Mouse (Mus musculus) kidney, adult 9 months (tissue): ENCODE data around the gene Plpp3.
A peak's percentile ranks its signal among the peaks of the same experiment; 100 is the strongest.

Experiments
- DNase-seq: peaks from one replicate; pipeline ENCODE4 v3.0.0; 2022

The Plpp3 gene

DNA sequence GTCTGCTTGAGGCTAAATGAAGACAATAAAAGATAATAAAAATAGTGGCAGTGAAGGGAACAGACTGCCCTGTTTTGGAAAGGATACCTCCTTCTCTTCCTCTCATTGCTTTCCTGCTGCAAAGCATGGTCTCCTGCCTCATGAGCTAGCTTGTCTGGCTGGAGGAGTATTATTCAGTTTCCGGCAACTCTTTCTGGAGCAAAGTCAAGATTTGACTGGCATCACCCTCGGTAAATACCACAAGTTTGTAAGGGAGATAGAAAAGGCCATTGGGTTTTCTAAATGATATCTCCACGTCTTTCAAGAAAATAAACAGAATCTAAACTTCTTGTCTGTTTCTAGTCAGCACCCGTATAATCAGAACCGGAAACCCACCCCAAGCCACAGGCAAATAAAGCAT is 34.4 kb downstream of the Plpp3 start:
- no peak for DNase-seq

DNA sequence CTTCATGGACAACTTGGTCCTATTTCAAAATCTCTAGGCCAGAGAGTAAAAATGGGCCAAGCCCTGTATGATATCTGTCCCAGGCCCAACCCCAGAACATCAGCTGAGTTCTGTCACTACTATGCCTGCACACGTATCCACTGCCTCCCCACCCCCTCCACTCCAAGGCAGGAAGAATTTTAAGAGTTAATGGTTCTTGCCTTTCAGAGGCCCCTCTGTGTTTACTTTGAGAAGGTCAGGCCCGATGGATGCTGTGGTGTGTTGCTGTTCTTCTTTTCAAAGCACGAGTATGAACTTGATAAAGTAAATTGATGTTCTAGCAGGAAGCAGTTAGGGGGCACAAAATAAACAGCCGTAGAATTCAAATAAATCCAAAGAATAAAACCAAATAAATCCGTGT is 35.5 kb downstream of the Plpp3 start:
- no peak for DNase-seq

DNA sequence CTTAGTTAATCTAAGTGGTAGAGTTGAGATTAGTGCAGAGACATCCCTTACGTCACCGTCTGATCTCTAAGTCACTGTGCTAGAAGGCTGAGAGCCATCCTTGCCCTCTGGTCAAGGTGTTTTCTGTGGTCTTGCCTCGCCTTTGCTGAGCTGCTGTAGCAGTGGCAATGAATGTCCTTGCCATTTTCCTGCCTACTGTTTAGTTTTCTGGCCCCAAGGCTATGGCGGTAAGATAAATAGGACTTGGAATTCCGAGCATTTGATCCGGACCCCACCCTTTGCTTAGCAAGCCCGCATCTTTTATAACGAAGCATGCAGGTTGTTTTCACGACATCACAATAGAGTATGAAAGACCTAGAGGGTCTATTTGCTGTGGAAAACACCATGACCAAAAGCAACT is 38.1 kb downstream of the Plpp3 start:
- DNase-seq, result no peak

DNA sequence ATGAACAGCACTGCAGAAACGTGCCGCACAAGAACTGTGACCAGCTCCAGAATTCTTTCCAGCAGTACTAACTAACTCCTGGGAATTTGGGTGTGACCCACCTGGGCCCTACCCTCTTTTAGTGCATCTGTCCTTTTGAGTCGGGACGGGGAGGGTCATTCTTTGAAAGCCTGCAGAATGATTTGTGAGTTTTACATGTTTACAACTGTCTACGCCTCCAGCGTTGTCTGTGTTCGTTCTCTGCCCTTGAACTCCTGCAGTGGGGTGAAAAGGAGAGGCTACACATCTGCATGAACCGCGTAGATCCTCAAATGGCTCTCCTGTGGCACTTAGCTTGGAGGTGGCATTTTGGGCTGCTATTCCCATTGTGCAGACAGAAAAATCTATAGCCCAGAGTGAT is 39.0 kb downstream of the Plpp3 start:
- DNase-seq, result no peak

DNA sequence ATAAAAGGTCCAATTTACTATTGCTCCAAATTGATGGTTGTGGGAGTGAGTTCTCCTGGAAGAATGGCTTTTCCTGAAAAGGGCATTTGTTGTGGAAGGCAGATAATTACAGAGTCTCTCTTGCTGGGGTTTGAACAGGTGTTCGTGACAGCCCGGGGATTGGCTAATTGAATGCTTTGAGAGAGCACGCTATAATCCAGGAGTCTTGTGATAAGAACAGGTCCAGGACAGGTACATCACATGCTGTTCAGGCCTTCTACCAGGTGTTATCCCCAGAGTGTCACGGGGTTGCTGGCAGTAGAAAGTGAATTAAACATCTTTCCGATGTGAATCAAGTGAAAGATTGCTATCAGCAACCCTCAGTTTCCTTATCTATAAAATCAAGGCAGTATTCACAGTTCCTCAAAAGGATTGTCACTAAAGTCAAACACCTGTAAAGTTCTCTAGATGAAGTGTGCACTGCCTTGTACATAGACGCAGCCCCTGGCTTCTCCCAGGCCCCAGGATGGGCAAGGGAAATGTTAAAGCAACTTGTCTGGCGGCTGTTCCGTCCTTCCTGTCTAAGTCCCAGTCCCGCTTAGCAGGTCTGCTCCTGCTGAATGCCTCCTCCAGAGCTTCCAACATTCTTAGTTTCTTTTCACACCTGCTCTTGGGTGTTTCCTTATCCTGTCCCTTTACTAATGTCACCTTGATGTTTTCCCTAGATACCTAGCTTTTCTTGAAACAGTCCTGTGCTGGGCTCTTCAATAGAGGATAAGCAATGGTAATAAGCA is 40.0 kb downstream of the Plpp3 start:
- no peak for DNase-seq

DNA sequence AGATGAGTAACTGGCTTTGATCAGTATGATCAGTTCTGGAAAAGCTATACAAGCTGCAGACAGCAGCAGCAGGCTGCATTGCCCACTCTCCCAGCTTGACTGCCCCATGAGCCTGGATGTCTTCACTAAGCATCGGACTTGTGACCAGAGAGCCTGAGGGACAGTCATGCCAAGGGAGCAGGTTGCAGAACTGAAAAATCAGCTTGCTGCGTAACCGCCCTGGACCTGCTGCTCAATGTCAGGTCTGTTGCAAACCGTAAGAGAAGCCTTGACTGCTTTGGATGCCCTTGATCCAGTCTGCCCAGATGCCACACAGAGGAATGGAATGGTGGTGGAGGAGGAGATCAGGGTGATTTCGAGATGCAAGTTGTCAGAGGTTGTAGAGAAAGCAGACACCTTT is 41.5 kb downstream of the Plpp3 start:
- DNase-seq, result no peak

DNA sequence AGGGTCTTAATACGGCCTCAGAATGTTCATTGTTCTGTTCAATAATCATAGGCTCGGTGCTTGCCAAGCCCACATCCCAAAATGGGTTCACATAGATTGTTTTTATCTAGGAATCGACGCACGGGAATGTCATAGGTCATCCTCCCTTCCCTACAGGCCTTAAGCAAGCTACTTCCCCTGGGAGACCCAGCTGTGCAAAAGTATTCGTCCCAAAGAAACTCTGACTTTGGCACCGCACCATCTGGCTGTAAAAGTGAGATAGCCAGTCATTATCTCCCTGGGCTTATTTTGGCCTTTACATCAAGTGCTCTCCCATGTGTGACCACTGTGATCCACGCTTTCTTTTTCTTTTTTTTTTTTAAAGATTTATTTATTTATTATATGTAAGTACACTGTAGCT is 42.2 kb downstream of the Plpp3 start:
- DNase-seq, result no peak

DNA sequence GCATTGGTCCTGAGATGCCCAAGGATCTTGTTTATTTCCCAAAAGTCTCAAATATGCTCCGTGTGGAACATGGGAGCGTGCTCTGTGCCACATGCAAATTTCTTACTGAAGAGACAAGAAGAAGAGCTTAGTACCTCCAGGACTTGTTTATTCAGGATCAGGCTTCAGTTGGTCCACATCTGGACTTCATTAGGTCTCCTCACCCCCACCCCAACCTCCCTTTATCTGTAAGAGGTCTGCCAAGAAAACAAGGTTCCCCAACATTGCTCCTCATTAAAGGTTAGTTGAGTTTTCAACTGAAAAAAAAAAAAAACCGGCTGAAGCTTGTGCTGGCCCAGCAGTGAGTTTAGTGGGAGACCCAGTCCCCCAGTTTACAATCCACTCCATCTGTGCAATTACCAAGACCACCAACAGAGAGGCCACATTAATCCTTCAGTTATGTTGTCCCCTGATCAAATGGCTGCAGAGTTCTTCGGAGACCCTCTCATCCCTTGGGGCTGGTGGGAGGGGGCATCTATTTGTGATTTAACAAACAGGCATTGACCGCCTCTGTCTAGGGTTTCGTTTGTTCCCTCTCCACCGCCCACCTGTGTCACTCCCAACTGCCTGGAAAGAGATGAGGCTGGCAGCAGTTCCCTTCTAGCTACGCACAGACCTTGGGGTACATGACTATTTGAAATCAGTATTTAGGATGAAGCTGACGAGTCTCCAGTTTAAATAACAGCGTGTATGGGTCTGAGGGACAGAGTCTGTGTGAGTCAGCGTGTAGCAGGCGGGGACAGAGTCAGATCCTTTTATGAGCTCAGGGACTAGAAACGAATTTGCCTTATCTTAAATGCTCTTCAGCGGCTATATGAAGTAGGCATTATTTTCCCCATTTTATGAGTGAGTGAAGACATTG is 43.7 kb downstream of the Plpp3 start:
- DNase-seq, result no peak

DNA sequence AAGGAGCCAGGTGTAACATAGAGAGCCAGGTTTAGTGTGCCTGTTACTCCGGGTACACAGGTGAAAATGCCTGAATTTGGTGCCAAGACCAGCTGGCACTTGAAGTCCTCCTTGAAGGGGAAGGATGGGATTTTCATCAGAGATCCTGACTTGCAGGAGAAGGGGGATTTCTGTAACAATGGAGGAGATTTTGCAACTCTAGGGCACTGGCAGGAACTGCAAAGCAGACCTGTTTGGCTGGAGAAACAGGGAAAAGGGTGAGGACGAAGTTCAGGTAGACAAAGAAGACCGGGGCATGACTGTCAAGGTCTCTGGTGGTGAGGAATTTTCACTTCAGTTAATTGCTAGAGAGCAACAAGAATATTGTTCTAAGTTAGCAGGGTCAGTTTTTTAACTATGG is 45.3 kb downstream of the Plpp3 start:
- peak; percentile 57 for DNase-seq

DNA sequence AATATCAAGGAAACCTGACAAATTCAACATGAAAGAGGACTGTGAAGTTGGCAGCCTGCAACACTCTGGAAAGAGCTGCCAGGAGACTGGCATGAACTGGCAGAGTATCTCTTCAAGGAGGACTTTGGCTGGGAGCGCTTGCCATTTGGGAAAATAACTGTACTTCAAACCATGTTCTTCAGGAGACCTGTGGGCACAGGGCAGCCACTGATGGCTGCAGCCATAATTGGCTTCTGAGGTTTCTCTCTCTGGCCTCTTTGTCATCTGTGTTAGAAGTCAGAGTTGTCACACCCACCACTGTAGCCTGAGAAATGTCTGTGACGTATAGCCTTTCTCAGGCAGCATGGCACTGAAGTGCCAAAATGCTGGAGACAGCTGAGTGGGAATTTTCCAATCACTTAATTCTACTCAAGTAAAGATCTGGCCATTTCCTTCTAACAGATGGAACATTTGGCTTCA is 46.2 kb downstream of the Plpp3 start:
- peak; percentile 56 for DNase-seq

DNA sequence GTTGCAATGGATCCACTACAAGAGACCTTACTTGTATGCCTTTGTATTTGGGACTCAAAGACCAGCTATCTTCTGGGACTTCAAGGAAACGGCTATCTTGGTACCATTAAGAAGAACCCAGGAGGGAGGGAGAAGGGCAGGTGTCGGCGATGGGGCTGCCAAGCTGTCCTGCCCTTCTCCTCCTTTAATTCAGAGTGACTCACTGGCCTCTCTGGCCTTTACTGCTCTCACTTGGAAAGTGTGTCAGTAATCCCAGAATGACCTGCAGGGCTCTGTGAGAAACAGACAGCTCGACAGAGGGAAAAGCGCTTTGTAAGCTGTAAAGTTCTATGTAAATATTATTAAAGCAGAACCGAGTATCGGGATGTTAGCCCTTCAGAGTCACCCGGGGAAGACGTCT is 46.9 kb downstream of the Plpp3 start:
- no peak for DNase-seq

DNA sequence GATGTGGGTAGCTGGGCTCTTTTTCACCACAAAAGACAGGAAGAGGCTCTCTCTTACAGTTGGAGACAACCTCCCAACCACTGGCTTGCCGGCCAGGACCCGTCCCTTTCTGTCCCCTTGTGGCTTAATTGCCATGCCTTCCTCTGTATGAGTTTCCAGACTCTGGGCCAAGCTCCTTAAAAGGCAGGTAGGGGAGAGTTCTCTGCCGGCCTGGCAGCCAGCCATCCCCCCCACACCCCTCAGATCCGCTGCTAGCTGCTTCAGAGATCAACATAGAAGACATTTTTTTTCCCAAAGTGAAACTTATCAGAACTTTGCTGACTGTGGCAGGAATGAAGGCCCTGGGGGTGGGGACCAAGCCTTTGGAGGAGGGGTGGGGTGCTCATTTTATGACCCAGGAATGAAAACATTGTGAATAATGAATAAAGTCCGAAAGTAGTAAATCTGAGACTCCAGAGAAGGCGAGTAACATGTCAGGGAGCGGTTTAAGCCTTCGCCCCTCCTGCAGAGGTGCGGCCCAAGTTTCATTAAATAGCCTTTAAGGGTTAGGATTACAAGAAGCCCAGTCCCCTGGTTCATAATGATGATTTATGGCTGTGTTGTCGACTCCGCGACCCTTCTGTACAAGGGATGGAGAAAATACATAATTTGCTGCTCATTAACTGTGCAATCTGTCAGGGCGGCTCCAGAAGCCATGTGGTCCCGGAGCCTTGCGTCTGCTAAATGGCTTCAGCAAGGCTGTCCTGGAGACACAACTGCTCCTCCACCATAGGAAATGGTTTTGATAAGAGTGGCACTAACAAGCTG is 48.1 kb downstream of the Plpp3 start:
- DNase-seq, result peak; percentile 80

DNA sequence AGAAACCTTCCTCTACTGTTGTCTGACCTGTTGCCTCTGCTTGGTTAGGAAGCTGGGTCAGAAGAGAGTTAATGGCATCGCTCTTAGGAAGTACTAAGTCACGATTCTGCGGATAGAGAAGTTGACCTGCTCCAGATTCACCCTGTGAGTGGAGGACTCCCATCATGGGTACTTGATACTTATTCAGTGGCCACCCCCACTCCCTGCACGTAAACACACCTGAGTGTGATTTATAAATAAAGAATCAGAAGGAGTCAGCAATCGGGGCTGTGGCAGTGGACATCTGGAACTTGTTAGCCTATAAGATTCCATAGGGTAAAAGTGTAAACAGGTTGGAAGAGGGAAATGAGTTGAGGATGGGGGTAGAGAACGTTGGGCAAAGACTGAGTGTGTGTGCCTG is 49.0 kb downstream of the Plpp3 start:
- DNase-seq, result no peak

DNA sequence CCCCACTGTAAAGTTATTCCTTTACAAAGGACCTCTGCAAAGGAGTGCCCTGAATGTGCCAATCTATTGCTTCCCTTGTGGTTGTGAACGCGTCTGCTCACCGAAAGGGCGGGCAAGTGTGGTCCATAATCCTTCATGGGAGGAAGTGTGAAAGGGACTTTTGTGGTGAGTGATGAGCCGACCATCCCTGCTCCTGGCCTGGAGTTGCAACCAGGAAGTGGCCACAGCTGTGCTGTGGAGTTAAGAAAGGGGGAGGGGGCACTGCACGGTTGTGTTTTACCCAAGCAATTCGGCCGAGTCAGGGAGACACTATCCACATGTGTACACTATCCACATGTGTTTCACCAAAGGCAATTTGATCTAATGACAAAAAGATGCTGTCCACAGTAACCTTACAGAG is 49.8 kb downstream of the Plpp3 start:
- DNase-seq, result no peak

DNA sequence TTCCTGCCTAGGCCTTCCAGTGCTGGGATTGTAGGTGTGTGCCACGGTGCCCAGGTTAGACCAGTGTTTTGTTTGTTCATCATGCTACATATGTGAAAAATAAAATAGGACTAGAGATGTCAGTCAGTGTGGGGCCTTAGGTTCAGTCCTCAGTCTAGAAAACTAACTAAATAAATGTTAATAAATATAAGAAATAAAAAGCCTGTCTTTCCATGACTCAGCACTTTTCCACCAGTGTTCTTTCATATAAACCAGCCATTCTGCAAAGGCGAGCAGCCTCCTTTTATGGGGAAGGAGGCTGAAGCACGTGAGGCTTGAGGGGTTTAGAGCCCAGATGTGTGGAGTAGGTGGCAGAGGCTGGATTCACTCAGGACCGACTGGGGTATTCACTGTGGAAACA is 50.5 kb downstream of the Plpp3 start:
- no peak for DNase-seq

DNA sequence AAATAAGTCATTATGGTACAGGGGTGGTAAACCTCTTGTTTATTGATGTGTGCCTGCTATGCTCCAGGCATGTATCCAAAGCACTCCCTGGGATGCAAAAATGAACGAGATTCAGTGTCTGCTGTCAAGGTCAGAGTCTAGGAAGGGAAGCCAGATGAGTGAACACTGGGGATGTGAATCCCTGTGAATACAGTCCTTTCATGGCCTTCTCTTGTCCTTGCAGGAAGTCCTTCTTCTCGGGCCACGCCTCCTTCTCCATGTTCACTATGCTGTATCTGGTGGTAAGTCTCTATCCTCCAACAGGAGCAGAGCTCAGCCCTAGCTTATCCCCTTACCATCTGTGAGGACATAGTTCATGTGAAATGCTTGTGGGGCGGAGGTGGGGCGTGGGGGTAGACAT is 51.8 kb downstream of the Plpp3 start:
- no peak for DNase-seq

DNA sequence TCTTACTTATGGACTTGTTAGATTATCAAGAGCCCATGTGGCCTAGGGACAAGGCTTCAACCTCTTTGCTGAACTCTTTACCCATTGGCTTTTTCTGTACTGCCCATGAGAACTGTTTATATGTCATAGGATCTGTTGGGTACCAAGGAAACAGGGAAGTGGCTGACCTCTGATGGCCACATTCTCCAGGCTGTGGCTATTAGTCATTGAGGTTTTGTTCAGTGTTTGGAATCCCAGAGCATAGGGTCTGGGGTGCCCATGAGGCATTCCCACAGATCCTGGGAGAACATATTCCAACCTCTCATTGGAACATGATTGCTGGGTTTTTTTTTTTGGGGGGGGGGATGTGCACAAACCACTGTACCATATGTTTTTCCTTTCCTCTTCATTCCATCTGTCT is 56.2 kb downstream of the Plpp3 start:
- no peak for DNase-seq

DNA sequence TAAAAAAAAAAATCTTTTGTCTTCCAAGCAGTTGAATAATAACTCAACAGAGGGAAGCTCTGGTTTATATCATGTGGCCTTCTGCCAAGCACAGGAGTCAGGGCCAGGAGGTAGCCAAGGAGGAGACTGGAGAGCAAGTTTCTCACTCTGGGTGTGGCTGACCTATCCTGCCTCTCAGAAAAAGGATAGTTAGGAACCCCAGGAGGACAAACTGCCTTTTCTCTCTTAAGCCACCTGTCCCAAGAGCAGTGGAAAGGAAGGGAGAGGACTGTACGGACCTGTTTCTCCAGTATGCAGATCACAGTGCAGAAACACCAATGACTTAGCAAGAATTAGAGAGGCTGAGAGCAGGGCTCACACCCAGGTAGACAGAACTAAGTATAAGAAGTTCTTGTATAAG is 57.3 kb downstream of the Plpp3 start:
- peak; percentile 81 for DNase-seq

DNA sequence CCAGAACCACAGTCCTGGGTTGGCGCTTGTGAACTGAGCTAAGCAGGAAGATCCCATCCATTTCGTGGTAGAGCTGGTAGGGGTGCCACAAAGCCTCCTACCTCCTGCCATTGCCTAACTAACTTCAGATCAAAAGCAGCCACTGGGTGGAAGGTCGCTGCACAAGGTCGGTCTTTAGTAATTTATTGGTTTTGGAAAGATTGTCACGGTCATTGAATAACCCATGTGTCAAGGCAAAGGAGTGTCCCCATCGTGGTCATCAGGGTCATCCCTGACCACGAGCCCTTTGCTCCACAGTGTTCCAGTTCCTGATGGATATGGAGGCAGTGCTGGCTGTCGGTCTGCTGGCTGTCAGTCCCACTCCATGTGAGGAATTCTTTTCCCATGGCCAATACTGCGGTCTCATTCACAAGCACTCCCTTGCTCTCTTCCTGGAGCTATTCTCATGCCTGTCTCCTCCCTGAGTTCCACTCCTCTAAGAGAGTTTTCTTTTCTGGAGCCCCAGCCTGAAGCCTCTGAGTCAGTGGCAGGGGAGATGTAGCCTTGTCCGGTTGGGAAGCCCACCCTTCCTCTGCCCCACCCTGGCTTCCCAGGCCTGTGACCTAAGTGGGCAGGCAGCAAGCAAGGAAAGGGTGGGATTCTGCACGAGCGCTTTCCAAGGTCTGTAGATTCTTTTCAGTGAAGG is 58.7 kb downstream of the Plpp3 start:
- DNase-seq, result peak; percentile 43

DNA sequence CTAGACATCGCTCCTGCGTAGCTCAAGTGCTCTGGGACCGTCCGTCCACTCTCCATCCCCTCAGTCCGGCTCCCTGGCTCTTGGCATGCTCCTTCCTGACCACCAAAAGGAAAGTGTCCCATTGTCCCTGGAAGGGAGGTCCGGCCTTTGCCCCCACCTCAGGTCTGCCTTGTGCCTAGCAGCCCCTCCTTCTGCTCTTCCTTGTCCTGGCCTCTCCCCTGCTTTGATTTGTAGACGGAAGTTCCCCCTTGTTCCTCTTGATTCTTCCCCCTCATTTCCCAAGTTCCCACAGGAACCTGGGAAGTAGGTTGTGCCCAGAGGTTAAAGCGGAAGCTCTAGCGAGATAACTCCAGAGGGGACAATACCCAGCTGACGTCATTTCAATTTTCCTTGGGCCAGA is 61.1 kb downstream of the Plpp3 start:
- peak; percentile 61 for DNase-seq

DNA sequence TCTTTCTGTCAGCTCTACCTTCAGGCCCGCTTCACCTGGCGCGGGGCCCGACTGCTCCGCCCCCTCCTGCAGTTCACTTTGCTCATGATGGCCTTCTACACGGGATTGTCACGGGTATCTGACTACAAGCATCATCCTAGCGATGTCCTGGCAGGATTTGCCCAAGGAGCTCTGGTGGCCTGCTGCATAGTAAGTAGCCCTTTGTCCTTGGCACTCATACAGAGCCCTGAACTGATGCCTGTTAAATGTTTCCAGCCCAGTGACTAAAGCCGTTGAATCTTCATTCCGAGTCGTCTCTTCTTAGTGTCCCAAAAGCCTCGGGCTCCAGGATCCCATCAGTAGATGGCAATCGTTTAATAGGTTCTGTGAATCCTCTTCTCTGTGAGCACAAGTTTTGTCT is 62.2 kb downstream of the Plpp3 start:
- no peak for DNase-seq

DNA sequence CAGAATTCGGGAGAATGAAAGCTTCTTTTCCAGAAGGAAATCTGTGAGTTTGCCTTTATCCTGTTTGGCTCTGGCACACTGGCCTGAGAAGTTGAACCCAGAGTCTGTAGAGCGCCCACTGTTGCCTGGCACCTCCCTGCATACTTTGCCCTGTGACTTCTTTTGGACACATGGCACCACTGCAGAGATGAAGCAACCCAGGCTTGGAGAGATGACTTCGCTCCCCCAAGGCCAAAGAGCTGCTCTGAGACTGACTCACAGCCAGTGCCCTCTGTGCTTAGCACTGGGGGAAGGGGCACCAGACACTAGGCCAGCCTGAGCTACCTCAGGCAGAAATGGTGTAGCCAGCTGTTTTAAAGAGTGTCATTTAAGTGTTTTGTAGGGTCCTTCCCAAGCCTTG is 63.7 kb downstream of the Plpp3 start:
- no peak for DNase-seq
